Comparison of ENCODE assay signal across 20 mouse cellular contexts in genomic region chr2:49741026-49741425, GRCm38 (mm10). TPM values are rescaled to one million over a fixed set of nuclear protein-coding genes. Genes with fewer than 3 reads are reported as not detected.
DNase-seq lines count a peak whose midpoint lies in the region; ATAC-seq and TF ChIP-seq lines count a peak whose summit lies in the region.
"Had no signal": no experiment of that assay in that cellular context is flagged by ENCODE, and none has a peak within 500 bp of the region (broad histone marks: within the 10 kb centered on the region; RNA-seq: fewer than 3 reads in every experiment).

No protein-coding gene starts in this region.

- H3K4me1 ChIP-seq in hindbrain, embryonic 16.5 days (ENCODE audit: control insufficient read depth, insufficient read depth, low read depth, low read length): peaks cover 42% of the 10 kb centered on the region

- no peak overlapping the region for H3K9ac ChIP-seq in hindbrain, embryonic 16.5 days (ENCODE audit: low read depth, low read length)
- H3K9ac ChIP-seq: heart, embryonic 15.5 days; liver, postnatal 0 days had no signal

- H3K9me3 ChIP-seq in hindbrain, embryonic 16.5 days (ENCODE audit: control insufficient read depth, low read length): no peaks in the 10 kb centered on the region
- H3K9me3 ChIP-seq: heart, embryonic 15.5 days had no signal

- no peak overlapping the region for H3K4me3 ChIP-seq in layer of hippocampus, adult 2 months
- H3K4me3 ChIP-seq in C2C12 (ENCODE audit: insufficient read depth, poor library complexity, severe bottlenecking): no peak overlapping the region
- no peak overlapping the region for H3K4me3 ChIP-seq in hindbrain, embryonic 16.5 days (ENCODE audit: low read length)
- H3K4me3 ChIP-seq: heart, adult 2 months; heart, embryonic 15.5 days had no signal

- WGBS in hindbrain, embryonic 16.5 days: 53% methylated on average over 6 of the region's 6 CpGs

- no peaks in the 10 kb centered on the region for H3K27me3 ChIP-seq in C2C12 (ENCODE audit: control insufficient read depth, insufficient read depth, insufficient read length)
- no peaks in the 10 kb centered on the region for H3K27me3 ChIP-seq in hindbrain, embryonic 16.5 days (replicated peaks; ENCODE audit: control insufficient read depth, insufficient read depth, low read length)
- H3K27me3 ChIP-seq: CH12.LX; heart, embryonic 15.5 days had no signal

- H3K79me3 ChIP-seq in C2C12 (ENCODE audit: low read depth): no peaks in the 10 kb centered on the region

- no peak overlapping the region for H3K4me2 ChIP-seq in hindbrain, embryonic 16.5 days (ENCODE audit: low read length)
- H3K4me2 ChIP-seq: heart, embryonic 15.5 days had no signal

- DNase-seq in cerebellum, adult 9-10 months: peak; percentile 59
- DNase-seq in cerebellum, adult 11-12 months: no peak
- DNase-seq in layer of hippocampus, adult 2 months (ENCODE audit: low spot score in 2 of 2): no peak
- DNase-seq in layer of hippocampus, postnatal 36 days: no peak
- no peak for DNase-seq in adrenal gland, postnatal 10 days
- DNase-seq in retina, postnatal 1 day: no peak
- DNase-seq: adrenal gland, adult 8-10 months; heart, adult 2 months; kidney, adult 18-20 months; kidney, postnatal 25 days; liver; liver, postnatal 0 days; lung, postnatal 4 days; thymus, postnatal 4 days had no signal

- ATAC-seq in hindbrain, embryonic 16.5 days: no peak
- ATAC-seq: liver, postnatal 0 days had no signal

- TF ChIP-seq CTCF in layer of hippocampus, adult 2 months (conservative IDR thresholded peaks at IDR 0.05): no peak
- TF ChIP-seq CTCF in C2C12 (IDR thresholded peaks at IDR 0.05; ENCODE audit: control insufficient read depth, insufficient read depth, insufficient read length): no peak

- H3K36me3 ChIP-seq in C2C12 (ENCODE audit: control insufficient read depth, insufficient read depth): no peaks in the 10 kb centered on the region
- H3K36me3 ChIP-seq in hindbrain, embryonic 16.5 days (ENCODE audit: control insufficient read depth, insufficient read depth, low read length): 0 out of 2 replicates have a peak, but pooled peaks cover 11% of the 10 kb centered on the region
- H3K36me3 ChIP-seq: heart, embryonic 15.5 days had no signal

- peak overlapping the region; percentile 80 for H3K27ac ChIP-seq in layer of hippocampus, adult 2 months
- H3K27ac ChIP-seq in hindbrain, embryonic 16.5 days (ENCODE audit: low read depth, low read length): peak overlapping the region; percentile 53; the same call in 1 of the 2 replicates
- H3K27ac ChIP-seq: heart, adult 2 months; heart, embryonic 15.5 days had no signal

- H3ac ChIP-seq in C2C12 (ENCODE audit: control insufficient read depth, insufficient read length, low read depth): peak overlapping the region; percentile 33

- no peaks in the 10 kb centered on the region for H3K79me2 ChIP-seq in C2C12 (ENCODE audit: control insufficient read depth, insufficient read depth)

TF ChIP-seq in C2C12, 6 proteins besides CTCF, POLR2A, EP300 and RAD21:
- TF ChIP-seq MYOG (IDR thresholded peaks at IDR 0.05; ENCODE audit: control insufficient read depth, extremely low read depth, insufficient read length) (no peak), USF1 (IDR thresholded peaks at IDR 0.05; ENCODE audit: low read depth) (no peak), FOSL1 (IDR thresholded peaks at IDR 0.05; ENCODE audit: insufficient read depth, low read length, poor library complexity, severe bottlenecking) (no peak), MYOD1 (IDR thresholded peaks at IDR 0.05; ENCODE audit: control insufficient read depth, insufficient read length, low read depth) (no peak), CEBPB (IDR thresholded peaks at IDR 0.05; ENCODE audit: low read depth) (no peak), MAX (IDR thresholded peaks at IDR 0.05) (no peak)

RNA-seq across cellular contexts. Expression of gene Lypd6b, which starts 46.5 kb away (rescaled TPM):
- total RNA-seq in layer of hippocampus, adult 2 months (2021): 1 to 10 TPM; 3.9 to 4.0 TPM
- 1 to 10 TPM; 2.9 to 3.6 TPM for total RNA-seq in layer of hippocampus, postnatal 36 days (2021)
- polyA plus RNA-seq in C2C12 (2012; fragmentation: generic; extraction: Trizol): 0.02 TPM
- 15.6 and 18.8 TPM in 2 replicates for polyA plus RNA-seq in hindbrain, embryonic 16.5 days (2015; fragmentation: Nextera tagmentation; extraction: Ambion mirVana)
- total RNA-seq in adrenal gland, postnatal 10 days (2021): under 1 TPM in 1 of 2 experiments, not detected in 1; 0.24 TPM
- total RNA-seq: gastrocnemius, adult 8-10 months; monocyte, adult 5-6 weeks had no signal
- polyA plus RNA-seq: liver, postnatal 0 days had no signal
